Mouse (Mus musculus) retina, embryonic 14.5 days (tissue): ENCODE measurements at regions not wholly inside any gene's neighbourhood (a gene's known extent, or its start where the extent isn't known, plus 50 kb on each side); places are given as distances from the start of the nearest gene placed in this dataset.
A peak's percentile ranks its signal among the peaks of the same experiment; 100 is the strongest.
"Not testable (repeated sequence)": the region's sequence is repeated elsewhere in the genome, so short reads cannot be mapped to it uniquely, and the experiment has no call there.

Experiments used
- DNase-seq: peaks from one replicate; pipeline ENCODE4 v3.0.0-alpha.2; 2015; ENCODE audit warnings: low spot score

- DNase-seq = no peak
These were observed 101.6 kb downstream of the Slc25a24 start for GRCm38 (mm10) chr3:109224526-109224925.

- peak; percentile 73 for DNase-seq
These were observed 106.2 kb upstream of the Vav3 start for GRCm38 (mm10) chr3:109234275-109234674.

- DNase-seq = no peak
These were observed 103.5 kb upstream of the Vav3 start for GRCm38 (mm10) chr3:109236918-109237317.

GRCm38 (mm10) chr3:109243491-109243890 lies 97.0 kb upstream of the Vav3 start:
- no peak for DNase-seq

- no peak for DNase-seq
These were observed 91.7 kb upstream of the Vav3 start for GRCm38 (mm10) chr3:109248801-109249200.

- no peak for DNase-seq
These were observed 91.1 kb upstream of the Vav3 start for GRCm38 (mm10) chr3:109249359-109249758.

GRCm38 (mm10) chr3:109249989-109250388 lies 90.5 kb upstream of the Vav3 start:
- no peak for DNase-seq

- DNase-seq = no peak
These were observed 88.7 kb upstream of the Vav3 start for GRCm38 (mm10) chr3:109251716-109252115.

- peak; percentile 86 for DNase-seq
These were observed 86.3 kb upstream of the Vav3 start for GRCm38 (mm10) chr3:109254001-109254630.

GRCm38 (mm10) chr3:109254957-109255356 lies 85.5 kb upstream of the Vav3 start:
- DNase-seq = no peak

GRCm38 (mm10) chr3:109256723-109257122 lies 83.7 kb upstream of the Vav3 start:
- no peak for DNase-seq

GRCm38 (mm10) chr3:109266947-109267346 lies 73.5 kb upstream of the Vav3 start:
- DNase-seq = not testable (repeated sequence)

- no peak for DNase-seq
These were observed 69.7 kb upstream of the Vav3 start for GRCm38 (mm10) chr3:109270783-109271182.

- DNase-seq = peak; percentile 47
These were observed 67.2 kb upstream of the Vav3 start for GRCm38 (mm10) chr3:109273074-109273801.

- DNase-seq = no peak
These were observed 66.7 kb upstream of the Vav3 start for GRCm38 (mm10) chr3:109273802-109274155.

GRCm38 (mm10) chr3:109279086-109279485 lies 61.4 kb upstream of the Vav3 start:
- no peak for DNase-seq

GRCm38 (mm10) chr3:109286590-109286989 lies 53.9 kb upstream of the Vav3 start:
- no peak for DNase-seq
